Mouse (Mus musculus) heart, postnatal 14 days (tissue): ENCODE measurements around the gene Isy1. TPM values are rescaled to one million over a fixed set of nuclear protein-coding genes. Genes with fewer than 3 reads are reported as not detected.

Experiments
- DNase-seq, 2 experiments: peaks; one replicate each; pipeline ENCODE4 v3.0.0; 2021 to 2022
- intact Hi-C: fragments of 180-260 bp; cut with DNase I; formaldehyde crosslinking; loops from one replicate; pipeline ENCODE4 v1.15.1; 2025
- total RNA-seq, 2 experiments: library from RNA; stranded (reverse); gene quantifications; 2 replicates each; pipeline ENCODE4 v1.2.3; 2021

The Isy1 gene
- total RNA-seq, 2 experiments from 2014 or later, result 17.8 TPM

GRCm38 (mm10) chr6:87807735-87808440, 30.7 kb downstream of the Isy1 start:
- intact Hi-C loops, result no loop called here
- DNase-seq, result no peak

- DNase-seq, result no peak
- intact Hi-C loops, result no loop called here
Observed at GRCm38 (mm10) chr6:87806857-87807256, 31.7 kb downstream of the Isy1 start.

GRCm38 (mm10) chr6:87806028-87806427, 32.6 kb downstream of the Isy1 start:
- no peak for DNase-seq
- intact Hi-C loops, result no loop called here

GRCm38 (mm10) chr6:87805448-87805847, 33.1 kb downstream of the Isy1 start:
- intact Hi-C loops, result no loop called here

GRCm38 (mm10) chr6:87804886-87805285, 33.7 kb downstream of the Isy1 start:
- intact Hi-C loops, result no loop called here
- DNase-seq, result no peak

More at GRCm38 (mm10) chr6:87805448-87805847, 33.1 kb downstream of the Isy1 start:
- DNase-seq, result no peak

GRCm38 (mm10) chr6:87804036-87804435, 34.6 kb downstream of the Isy1 start:
- intact Hi-C loops, result no loop called here
- no peak for DNase-seq

GRCm38 (mm10) chr6:87802462-87802861, 36.1 kb downstream of the Isy1 start:
- DNase-seq, result no peak
- intact Hi-C loops, result no loop called here

- intact Hi-C loops, result no loop called here
- no peak for DNase-seq
Observed at GRCm38 (mm10) chr6:87799576-87799975, 39.0 kb downstream of the Isy1 start.

- intact Hi-C loops, result no loop called here
- no peak for DNase-seq
Observed at GRCm38 (mm10) chr6:87797321-87797720, 41.3 kb downstream of the Isy1 start.

GRCm38 (mm10) chr6:87796251-87796880, 42.2 kb downstream of the Isy1 start:
- DNase-seq, result no peak
- intact Hi-C loops, result no loop called here

GRCm38 (mm10) chr6:87795385-87796150, 43.0 kb downstream of the Isy1 start:
- intact Hi-C loops, result no loop called here

GRCm38 (mm10) chr6:87793821-87794510, 44.6 kb downstream of the Isy1 start:
- intact Hi-C loops, result no loop called here
- DNase-seq, result no peak

More at GRCm38 (mm10) chr6:87795385-87796150, 43.0 kb downstream of the Isy1 start:
- DNase-seq, result no peak

GRCm38 (mm10) chr6:87791826-87792225, 46.8 kb downstream of the Isy1 start:
- intact Hi-C loops, result no loop called here
- DNase-seq, result no peak

- no peak for DNase-seq
Observed at GRCm38 (mm10) chr6:87790779-87791480, 47.7 kb downstream of the Isy1 start.

GRCm38 (mm10) chr6:87789791-87790190, 48.8 kb downstream of the Isy1 start:
- intact Hi-C loops, result no loop called here
- no peak for DNase-seq

More at GRCm38 (mm10) chr6:87790779-87791480, 47.7 kb downstream of the Isy1 start:
- intact Hi-C loops, result no loop called here

GRCm38 (mm10) chr6:87788896-87789587, 49.6 kb downstream of the Isy1 start:
- intact Hi-C loops, result no loop called here
- DNase-seq, result peak; percentile 54 to 60

GRCm38 (mm10) chr6:87788266-87788895, 50.2 kb downstream of the Isy1 start:
- intact Hi-C loops, result no loop called here
- no peak for DNase-seq

- DNase-seq, result peak; percentile 37 to 45
Observed at GRCm38 (mm10) chr6:87787108-87787890, 51.3 kb downstream of the Isy1 start.

More at GRCm38 (mm10) chr6:87787108-87787890, 51.3 kb downstream of the Isy1 start:
- intact Hi-C loops, result no loop called here
